26 mouse cellular contexts compared by ENCODE assay signal in the genomic region with DNA sequence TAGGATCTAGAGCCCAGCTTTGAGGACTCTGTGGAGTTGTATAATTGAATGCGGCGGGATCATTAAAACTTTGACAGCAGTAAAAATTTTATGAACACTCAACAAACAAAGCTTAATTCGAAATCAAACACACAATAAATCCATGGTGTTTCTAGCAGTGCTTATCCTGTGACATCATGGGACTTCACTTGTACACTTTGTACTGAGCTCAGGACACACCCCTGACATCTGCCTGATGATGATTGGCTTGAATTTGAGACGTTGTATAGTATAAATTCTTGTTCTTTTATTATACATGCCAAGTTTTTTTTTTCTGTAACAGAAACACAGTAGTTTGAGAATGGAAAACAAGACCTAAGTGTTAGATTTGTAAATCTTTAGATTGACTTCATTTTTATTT. TPM values are rescaled to one million over a fixed set of nuclear protein-coding genes. Genes with fewer than 3 reads are reported as not detected.
A peak's percentile ranks its signal among the peaks of the same experiment; 100 is the strongest.
DNase-seq lines count a peak whose midpoint lies in the region; ATAC-seq and TF ChIP-seq lines count a peak whose summit lies in the region.
"Had no signal": no experiment of that assay in that cellular context is flagged by ENCODE, and none has a peak within 500 bp of the region (broad histone marks: within the 10 kb centered on the region; RNA-seq: fewer than 3 reads in every experiment).

No protein-coding gene starts in this region.

- no peak overlapping the region for H3K4me3 ChIP-seq in heart, embryonic 10.5 days
- no peak overlapping the region for H3K4me3 ChIP-seq in lung, embryonic 14.5 days (ENCODE audit: low read depth, low read length)
- H3K4me3 ChIP-seq in lung, postnatal 0 days (ENCODE audit: low read depth, low read length) = no peak overlapping the region
- no peak overlapping the region for H3K4me3 ChIP-seq in lung, adult 2 months (replicated peaks; ENCODE audit: extremely low read depth, low read depth, low read length)
- H3K4me3 ChIP-seq: embryonic facial prominence, embryonic 10.5 days; embryonic facial prominence, embryonic 12.5 days; forebrain, embryonic 13.5 days; forebrain, embryonic 15.5 days had no signal

- H3K4me2 ChIP-seq in lung, embryonic 14.5 days = no peak overlapping the region
- H3K4me2 ChIP-seq in lung, postnatal 0 days (replicated peaks; ENCODE audit: low read depth, low read length) = no peak overlapping the region
- H3K4me2 ChIP-seq: embryonic facial prominence, embryonic 12.5 days; forebrain, embryonic 13.5 days; forebrain, embryonic 15.5 days had no signal

- no peaks in the 10 kb centered on the region for H3K36me3 ChIP-seq in heart, embryonic 10.5 days
- H3K36me3 ChIP-seq in lung, embryonic 14.5 days (ENCODE audit: insufficient read depth) = no peaks in the 10 kb centered on the region
- no peaks in the 10 kb centered on the region for H3K36me3 ChIP-seq in lung, postnatal 0 days (ENCODE audit: insufficient read depth, low read length)
- H3K36me3 ChIP-seq: embryonic facial prominence, embryonic 10.5 days; embryonic facial prominence, embryonic 12.5 days; forebrain, embryonic 15.5 days; G1E had no signal

- H3K27ac ChIP-seq in heart, embryonic 10.5 days = no peak overlapping the region
- no peak overlapping the region for H3K27ac ChIP-seq in lung, embryonic 14.5 days (ENCODE audit: low read depth)
- no peak overlapping the region for H3K27ac ChIP-seq in lung, postnatal 0 days (ENCODE audit: low read length)
- H3K27ac ChIP-seq: embryonic facial prominence, embryonic 10.5 days; embryonic facial prominence, embryonic 12.5 days; forebrain, embryonic 13.5 days; forebrain, embryonic 15.5 days had no signal

- H3K27me3 ChIP-seq in heart, embryonic 10.5 days (ENCODE audit: insufficient read depth, poor library complexity, severe bottlenecking) = no peaks in the 10 kb centered on the region
- H3K27me3 ChIP-seq in lung, embryonic 14.5 days (ENCODE audit: insufficient read depth, low read length) = no peaks in the 10 kb centered on the region
- H3K27me3 ChIP-seq in lung, postnatal 0 days (replicated peaks; ENCODE audit: insufficient read depth, low read length) = no peaks in the 10 kb centered on the region
- H3K27me3 ChIP-seq: CH12.LX; embryonic facial prominence, embryonic 12.5 days; forebrain, embryonic 13.5 days; forebrain, embryonic 15.5 days had no signal

- no peaks in the 10 kb centered on the region for H3K4me1 ChIP-seq in heart, embryonic 10.5 days
- H3K4me1 ChIP-seq in lung, embryonic 14.5 days (ENCODE audit: insufficient read depth) = no peaks in the 10 kb centered on the region
- no peaks in the 10 kb centered on the region for H3K4me1 ChIP-seq in lung, postnatal 0 days (ENCODE audit: insufficient read depth, low read depth, low read length)
- H3K4me1 ChIP-seq in lung, adult 2 months (ENCODE audit: control insufficient read depth, insufficient read depth, low read length) = no peaks in the 10 kb centered on the region
- H3K4me1 ChIP-seq: embryonic facial prominence, embryonic 10.5 days; embryonic facial prominence, embryonic 12.5 days; forebrain, embryonic 13.5 days; forebrain, embryonic 15.5 days had no signal

- no peaks in the 10 kb centered on the region for H3K9me3 ChIP-seq in heart, embryonic 10.5 days
- H3K9me3 ChIP-seq in lung, embryonic 14.5 days (ENCODE audit: low read depth, low read length) = no peaks in the 10 kb centered on the region
- H3K9me3 ChIP-seq in lung, postnatal 0 days (ENCODE audit: low read length) = no peaks in the 10 kb centered on the region
- H3K9me3 ChIP-seq: embryonic facial prominence, embryonic 10.5 days; embryonic facial prominence, embryonic 12.5 days; forebrain, embryonic 13.5 days; forebrain, embryonic 15.5 days had no signal

- no peak for TF ChIP-seq POLR2A in lung, adult 2 months (IDR thresholded peaks at IDR 0.05; ENCODE audit: borderline replicate concordance, extremely low read depth, low read depth, low read length)

- DNase-seq in heart, adult 11 months = peak; percentile 11
- no peak for DNase-seq in heart, embryonic 10.5 days (ENCODE audit: low spot score)
- peak; percentile 37 for DNase-seq in lung, embryonic 14.5 days
- DNase-seq in lung, postnatal 14 days = no peak
- DNase-seq in lung, postnatal 0 days (ENCODE audit: low spot score) = peak; percentile 49
- no peak for DNase-seq in lung, adult 2 months
- DNase-seq: adrenal gland, adult 8-10 months; adrenal gland, postnatal 14 days; adrenal gland, postnatal 36 days; B cell, adult 2 months; cerebellum, adult 11-12 months; cerebellum, adult 2 months; cerebellum, adult 9-10 months; cerebellum, postnatal 10 days; cerebellum, postnatal 25 days had no signal

- peak; percentile 65 for TF ChIP-seq EP300 in lung, postnatal 0 days (IDR thresholded peaks at IDR 0.05)

- no peak for ATAC-seq in lung, embryonic 14.5 days (ENCODE audit: insufficient read depth)
- ATAC-seq in lung, postnatal 0 days = peak; percentile 75
- ATAC-seq: activated CD4-positive, CD25-positive, alpha-beta regulatory T cell, adult 4 months; CD4-positive, CD25-positive, alpha-beta regulatory T cell, adult 4 months; forebrain, embryonic 13.5 days; forebrain, embryonic 15.5 days; Patski had no signal

- 69% methylated on average over 4 of the region's 4 CpGs for WGBS in heart, embryonic 10.5 days
- 61% methylated on average over 4 of the region's 4 CpGs for WGBS in lung, embryonic 14.5 days
- 59% methylated on average over 4 of the region's 4 CpGs for WGBS in lung, postnatal 0 days
- WGBS in lung, adult 2 months = 64% methylated on average over 4 of the region's 4 CpGs

- no peak overlapping the region for H3K9ac ChIP-seq in lung, embryonic 14.5 days
- no peak overlapping the region for H3K9ac ChIP-seq in lung, postnatal 0 days (replicated peaks; ENCODE audit: low read depth)
- H3K9ac ChIP-seq: embryonic facial prominence, embryonic 12.5 days; forebrain, embryonic 13.5 days; forebrain, embryonic 15.5 days had no signal

- TF ChIP-seq CTCF in lung, embryonic 14.5 days (IDR thresholded peaks at IDR 0.05; ENCODE audit: low read depth) = no peak
- TF ChIP-seq CTCF in lung, postnatal 0 days (IDR thresholded peaks at IDR 0.05) = no peak
- no peak for TF ChIP-seq CTCF in lung, adult 2 months (IDR thresholded peaks at IDR 0.05; ENCODE audit: insufficient read depth, low read length)

RNA-seq across cellular contexts. Expression of gene 9630041A04Rik, which starts 8.4 kb away (rescaled TPM):
- not detected in 2 replicates for polyA plus RNA-seq in heart, embryonic 10.5 days (2016; fragmentation: Nextera tagmentation; extraction: Ambion mirVana)
- polyA plus RNA-seq in lung, embryonic 14.5 days (2014; fragmentation: Nextera tagmentation; extraction: Ambion mirVana) = 0.24 TPM in 1 of 2 replicates, not detected in the other
- not detected in 2 replicates for polyA plus RNA-seq in lung, postnatal 0 days (2015; fragmentation: Nextera tagmentation; extraction: Ambion mirVana)
- polyA plus RNA-seq in lung, adult 2 months (2012; rRNA removed) = not detected in 2 replicates
- polyA plus RNA-seq: activated CD4-positive, CD25-positive, alpha-beta regulatory T cell, adult 4 months; CD4-positive, CD25-positive, alpha-beta regulatory T cell, adult 4 months; cerebellum, adult 2 months; cortical plate, adult 2 months; embryonic facial prominence, embryonic 10.5 days; embryonic facial prominence, embryonic 12.5 days; embryonic facial prominence, embryonic 14.5 days; G1E; Patski had no signal

Comparison
In these comparisons a context has a peak if more than half of its experiments do, and no peak if none do; other contexts are left out.
1. DNase-seq: peak in heart, adult 11 months (single experiment), lung, embryonic 14.5 days (single experiment) and lung, postnatal 0 days (single experiment); none in heart, embryonic 10.5 days (single experiment), lung, postnatal 14 days (single experiment) and lung, adult 2 months (single experiment).